In the genomic region with DNA sequence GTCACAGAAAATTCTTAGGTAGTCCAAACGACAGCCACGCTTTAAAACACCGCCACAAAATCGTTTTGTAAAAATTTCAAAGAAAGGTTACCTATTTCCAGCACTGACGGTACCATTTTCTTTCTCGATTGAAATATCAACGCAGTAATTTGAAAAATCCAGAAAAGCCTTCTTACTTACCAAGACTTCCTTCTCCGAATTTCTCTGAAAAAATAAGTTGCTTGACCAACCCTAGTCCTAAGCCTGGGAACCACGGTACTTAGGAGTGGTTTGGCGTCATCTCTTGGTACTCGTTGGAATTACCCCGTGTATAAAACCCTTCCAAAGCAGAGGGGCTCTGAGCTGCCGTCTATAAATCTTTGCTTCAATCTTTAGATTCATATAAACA, we compare ENCODE assay signal across 9 mouse cellular contexts. TPM values are rescaled to one million over a fixed set of nuclear protein-coding genes. Genes with fewer than 3 reads are reported as not detected.
DNase-seq lines count a peak whose midpoint lies in the region; ATAC-seq lines count a peak whose summit lies in the region.
"Had no signal": no experiment of that assay in that cellular context is flagged by ENCODE, and none has a peak within 500 bp of the region (broad histone marks: within the 10 kb centered on the region; RNA-seq: fewer than 3 reads in every experiment).

A gene (minus strand): TSS at position 255 of the 388 bp plus-strand sequence.

- H3K4me2 ChIP-seq in limb, embryonic 15.5 days: peak within 1 kb of the TSS; percentile 35
- no peak within 1 kb of the TSS for H3K4me2 ChIP-seq in forebrain, embryonic 16.5 days (ENCODE audit: low read length)
- H3K4me2 ChIP-seq: heart, embryonic 15.5 days had no signal

- 65% methylated on average over 13 of the region's 13 CpGs for WGBS in limb, embryonic 15.5 days
- 86% methylated on average over 13 of the region's 13 CpGs for WGBS in forebrain, embryonic 16.5 days

- H3K9me3 ChIP-seq in limb, embryonic 15.5 days: no peaks in the 10 kb centered on the region
- H3K9me3 ChIP-seq in forebrain, embryonic 16.5 days (ENCODE audit: control insufficient read depth, low read length): no peaks in the 10 kb centered on the region
- H3K9me3 ChIP-seq: heart, embryonic 15.5 days had no signal

- peak; percentile 39 to 80 for DNase-seq in adrenal gland, adult (ENCODE audit: inconsistent age in 2 of 2, low spot score in 1 of 2)
- DNase-seq in adrenal gland, adult 8-10 months: no peak
- peak; percentile 70 for DNase-seq in urinary bladder, postnatal 14 days (ENCODE audit: low spot score)
- DNase-seq in urinary bladder, adult 2 months (ENCODE audit: low spot score): no peak
- DNase-seq in heart, postnatal 10 days: peak; percentile 67 to 76
- DNase-seq in skeletal muscle tissue, adult 2 months (ENCODE audit: low read depth, low spot score): peak; percentile 29

- H3K9ac ChIP-seq in limb, embryonic 15.5 days: no peak within 1 kb of the TSS
- H3K9ac ChIP-seq in forebrain, embryonic 16.5 days (replicated peaks; ENCODE audit: low read depth, low read length): no peak within 1 kb of the TSS
- H3K9ac ChIP-seq: heart, embryonic 15.5 days had no signal

- H3K4me1 ChIP-seq in limb, embryonic 15.5 days: peaks cover 3% of the 10 kb centered on the region; the same call in 1 of the 2 replicates
- no peaks in the 10 kb centered on the region for H3K4me1 ChIP-seq in forebrain, embryonic 16.5 days (replicated peaks; ENCODE audit: control insufficient read depth, insufficient read depth, low read length)
- H3K4me1 ChIP-seq: heart, embryonic 15.5 days had no signal

- intact Hi-C loops in heart, postnatal 10 days (cut with DNase I): loop anchor here (10.0 kb wide), 1 partner anchor 75 kb away; no protein-coding TSS in a partner anchor

- H3K27me3 ChIP-seq in limb, embryonic 15.5 days: no peaks in the 10 kb centered on the region
- H3K27me3 ChIP-seq in forebrain, embryonic 16.5 days (replicated peaks; ENCODE audit: control insufficient read depth, insufficient read depth, low read length): no peaks in the 10 kb centered on the region
- H3K27me3 ChIP-seq: heart, embryonic 15.5 days had no signal

- no peaks in the 10 kb centered on the region for H3K36me3 ChIP-seq in limb, embryonic 15.5 days
- no peaks in the 10 kb centered on the region for H3K36me3 ChIP-seq in forebrain, embryonic 16.5 days (ENCODE audit: control insufficient read depth, insufficient read depth)
- H3K36me3 ChIP-seq: heart, embryonic 15.5 days had no signal

- ATAC-seq in limb, embryonic 15.5 days (ENCODE audit: insufficient number of reproducible peaks, low FRiP score, low TSS enrichment, low read depth): no peak
- ATAC-seq in forebrain, embryonic 16.5 days: no peak

- H3K27ac ChIP-seq in limb, embryonic 15.5 days: no peak within 1 kb of the TSS
- H3K27ac ChIP-seq in forebrain, embryonic 16.5 days (ENCODE audit: low read length): no peak within 1 kb of the TSS
- H3K27ac ChIP-seq: heart, embryonic 15.5 days had no signal

- H3K4me3 ChIP-seq in limb, embryonic 15.5 days: peak within 1 kb of the TSS; percentile 19
- no peak within 1 kb of the TSS for H3K4me3 ChIP-seq in forebrain, embryonic 16.5 days (replicated peaks; ENCODE audit: low read length)
- H3K4me3 ChIP-seq: heart, embryonic 15.5 days had no signal

RNA-seq across cellular contexts. Expression of the gene that starts here (rescaled TPM):
- total RNA-seq in adrenal gland, adult 8-10 months (2022): 1 to 10 TPM; 1.6 to 2.7 (median 2.3) TPM
- 1.7 and 1.8 TPM in 2 replicates for polyA plus RNA-seq in urinary bladder, adult 2 months (2012; rRNA removed)
- total RNA-seq in heart, postnatal 10 days (2021): 1 to 10 TPM; 1.2 to 2.0 TPM
- 1.5 and 1.6 TPM in 2 replicates for polyA plus RNA-seq in limb, embryonic 15.5 days (2015; fragmentation: Nextera tagmentation; extraction: Ambion mirVana)
- 0.22 and 0.41 TPM in 2 replicates for polyA plus RNA-seq in forebrain, embryonic 16.5 days (2015; fragmentation: Nextera tagmentation; extraction: Ambion mirVana)

Comparison
In these comparisons a context has a peak if more than half of its experiments do, and no peak if none do; other contexts are left out.
1. DNase-seq: peak in adrenal gland, adult (2 of 2), urinary bladder, postnatal 14 days (single experiment), heart, postnatal 10 days (2 of 2) and skeletal muscle tissue, adult 2 months (single experiment); none in adrenal gland, adult 8-10 months (single experiment) and urinary bladder, adult 2 months (single experiment).